Mouse (Mus musculus) neural tube, embryonic 15.5 days (tissue): ENCODE measurements around the gene Dusp2. TPM values are rescaled to one million over a fixed set of nuclear protein-coding genes. Genes with fewer than 3 reads are reported as not detected.
"Not testable (repeated sequence)": the region's sequence is repeated elsewhere in the genome, so short reads cannot be mapped to it uniquely, and the experiment has no call there.

Source experiments
- ATAC-seq: fragments of 200-750 bp; cut with Nextera tagmentation; 2 replicates; pipeline ENCODE4 v1.8.0; 2017; ENCODE audit warnings: mild to moderate bottlenecking, moderate TSS enrichment, moderate library complexity; ENCODE audit not compliant: low FRiP score
- H3K27ac ChIP-seq: fragments of 300-500 bp; sonication (generic); replicated peaks from 2 replicates; pipeline ENCODE4 v1.5.1; 2015; ENCODE audit warnings: mild to moderate bottlenecking, inconsistent platforms
- H3K27me3 ChIP-seq: fragments of 300-500 bp; sonication (generic); replicated peaks from 2 replicates; pipeline ENCODE4 v1.6.1; 2015; ENCODE audit warnings: inconsistent platforms
- H3K36me3 ChIP-seq: fragments of 300-500 bp; sonication (generic); 2 replicates; pipeline ENCODE4 v1.6.1; 2015; ENCODE audit warnings: inconsistent platforms
- H3K4me1 ChIP-seq: fragments of 300-500 bp; sonication (generic); 2 replicates; pipeline ENCODE4 v1.6.1; 2015; ENCODE audit warnings: inconsistent platforms
- H3K4me2 ChIP-seq: fragments of 300-500 bp; sonication (generic); 2 replicates; pipeline ENCODE4 v1.6.1; 2015; ENCODE audit warnings: inconsistent platforms, mild to moderate bottlenecking, moderate library complexity
- H3K4me3 ChIP-seq: fragments of 300-500 bp; sonication (generic); replicated peaks from 2 replicates; pipeline ENCODE4 v1.5.1; 2015; ENCODE audit warnings: mild to moderate bottlenecking, inconsistent platforms
- H3K9ac ChIP-seq: fragments of 300-500 bp; sonication (generic); replicated peaks from 2 replicates; pipeline ENCODE4 v1.6.1; 2015; ENCODE audit warnings: mild to moderate bottlenecking, inconsistent platforms
- H3K9me3 ChIP-seq: fragments of 300-500 bp; sonication (generic); replicated peaks from 2 replicates; pipeline ENCODE4 v1.6.1; 2016; ENCODE audit warnings: inconsistent platforms
- WGBS: fragments of 180-500 bp; shearing (Covaris S2); methylation state at CpG from one replicate; pipeline ENCODE4 v1.1.7; 2015; ENCODE audit warnings: mixed read lengths; 5-methylcytosine and 5-hydroxymethylcytosine counted together
- polyA plus RNA-seq: library from polyadenylated mRNA; unstranded; fragments of >200 nt; fragmentation: Nextera tagmentation; extraction: Ambion mirVana; gene quantifications from 2 replicates; pipeline ENCODE4 v1.2.1, GENCODE M21; 2015

Gene Dusp2
- 18.2 and 23.1 TPM in 2 replicates for polyA plus RNA-seq

DNA sequence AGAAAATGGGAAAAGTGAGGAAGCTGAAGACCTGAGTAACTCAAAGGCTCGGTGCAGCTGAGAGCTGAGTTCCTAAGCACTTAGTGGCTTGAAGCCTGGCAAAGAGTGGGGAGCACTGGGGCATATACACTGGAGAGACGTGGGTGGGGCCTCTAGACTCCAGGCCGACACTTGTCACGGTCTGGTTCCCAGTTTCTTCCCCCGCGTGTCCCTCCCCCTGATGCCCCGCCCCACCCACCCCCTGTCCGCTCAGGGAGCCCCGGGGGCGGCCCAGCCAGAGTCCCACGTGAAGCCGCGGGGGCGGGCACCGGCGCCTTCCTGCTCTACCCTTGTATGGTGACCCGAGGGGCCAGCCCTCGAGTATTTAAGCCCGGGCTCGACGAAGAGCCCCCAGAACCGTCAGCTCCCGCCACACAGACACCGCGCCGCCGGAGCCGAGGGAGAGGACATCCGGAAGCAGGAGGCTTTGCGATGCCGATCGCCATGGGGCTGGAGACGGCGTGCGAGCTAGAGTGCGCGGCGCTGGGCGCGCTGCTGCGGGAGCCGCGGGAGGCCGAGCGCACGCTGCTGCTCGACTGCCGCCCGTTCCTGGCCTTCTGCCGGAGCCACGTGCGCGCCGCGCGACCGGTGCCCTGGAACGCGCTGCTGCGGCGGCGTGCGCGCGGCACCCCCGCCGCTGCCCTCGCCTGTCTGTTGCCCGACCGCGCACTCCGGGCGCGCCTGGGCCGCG, at the start of gene Dusp2:
Gene Dusp2, plus strand, starts transcription at position 393 of the 730 bp plus-strand sequence.
- WGBS = under 1% methylated on average over 46 of the region's 76 CpGs
- peak; percentile 91 for ATAC-seq
- Histone ChIP-seq H3K27ac (peak within 1 kb of the TSS; percentile 33; the same call in 1 of the 2 replicates), H3K27me3 (peaks cover 39% of the 10 kb centered on the region), H3K9me3 (no peaks in the 10 kb centered on the region), H3K9ac (peak within 1 kb of the TSS; percentile 65), H3K4me2 (peak within 1 kb of the TSS; percentile 94), H3K4me3 (peak within 1 kb of the TSS; percentile 59), H3K4me1 (peaks cover 16% of the 10 kb centered on the region), H3K36me3 (no peaks in the 10 kb centered on the region)

DNA sequence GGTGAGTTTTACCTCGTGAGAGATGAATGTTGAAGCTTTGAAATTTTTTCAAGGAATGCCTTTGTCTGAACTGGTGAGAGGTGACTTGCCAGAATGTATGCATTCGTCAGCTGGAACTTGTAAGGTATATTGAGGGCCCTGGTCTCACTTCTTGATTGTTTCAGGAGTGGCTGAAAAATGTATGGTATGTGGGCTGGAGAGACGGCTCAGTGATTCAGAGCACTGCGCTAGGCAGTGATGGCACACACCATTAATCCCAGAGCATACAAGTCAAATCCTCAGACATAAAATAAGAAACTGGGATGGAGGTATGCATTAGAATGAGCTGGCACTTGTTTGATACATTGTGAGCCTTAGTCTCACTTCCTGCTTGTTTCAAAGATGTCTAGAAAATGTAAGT, 43.7 kb upstream of the Dusp2 start:
- 92% methylated on average over 4 of the region's 4 CpGs for whole genome bisulfite sequencing
- Histone ChIP-seq H3K4me3 (no peak overlapping the region), H3K27me3 (no peaks in the 10 kb centered on the region), H3K4me1 (no peaks in the 10 kb centered on the region), H3K9ac (no peak overlapping the region), H3K9me3 (no peaks in the 10 kb centered on the region), H3K4me2 (no peak overlapping the region), H3K27ac (no peak overlapping the region), H3K36me3 (peaks cover 71% of the 10 kb centered on the region)
- no peak for ATAC-seq

DNA sequence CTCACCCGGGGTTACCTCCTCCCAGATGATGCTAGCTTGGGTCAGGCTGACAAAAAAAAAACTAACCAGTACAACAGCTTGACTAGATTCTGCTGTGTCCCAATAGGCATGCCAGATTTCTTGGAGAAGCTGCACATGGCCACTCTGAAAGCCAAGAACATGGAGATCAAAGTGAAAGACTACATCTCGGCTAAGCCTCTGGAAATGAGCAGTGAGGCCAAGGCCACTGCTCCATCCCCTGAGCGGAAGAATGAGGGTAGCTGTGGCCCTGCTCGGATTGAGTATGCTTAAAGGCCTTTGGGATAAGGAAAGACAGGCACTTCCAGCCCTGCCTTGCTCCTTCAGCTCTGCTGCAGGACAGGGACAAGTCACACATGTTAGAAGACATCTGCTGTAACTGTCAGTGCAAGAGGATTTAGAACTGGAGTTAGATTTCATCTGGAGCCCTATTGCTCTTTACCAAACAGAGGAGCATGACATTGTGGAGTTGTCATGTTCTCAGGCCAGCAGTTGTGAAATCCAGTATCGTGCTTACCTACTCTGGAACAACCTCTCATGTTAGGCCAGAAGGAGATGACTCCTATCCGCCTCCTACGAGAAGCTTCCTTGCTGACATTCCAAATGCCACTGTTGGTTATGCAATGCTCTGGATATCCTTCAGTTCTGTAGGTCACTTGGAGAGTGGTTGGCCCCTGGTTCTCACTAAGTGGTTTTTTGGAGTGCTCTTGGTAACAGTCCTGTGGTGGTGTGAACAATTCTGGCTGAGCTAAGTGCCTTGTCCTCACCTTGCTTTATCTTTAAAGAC, 38.8 kb upstream of the Dusp2 start:
- no peak overlapping the region for H3K27ac ChIP-seq
- no peak for ATAC-seq
- no peak overlapping the region for H3K9ac ChIP-seq
- H3K36me3 ChIP-seq = peaks cover 81% of the 10 kb centered on the region
- no peaks in the 10 kb centered on the region for H3K4me1 ChIP-seq
- no peaks in the 10 kb centered on the region for H3K9me3 ChIP-seq
- 96% methylated on average over 7 of the region's 7 CpGs for WGBS
- no peak overlapping the region for H3K4me3 ChIP-seq
- H3K27me3 ChIP-seq = no peaks in the 10 kb centered on the region
- H3K4me2 ChIP-seq = no peak overlapping the region

DNA sequence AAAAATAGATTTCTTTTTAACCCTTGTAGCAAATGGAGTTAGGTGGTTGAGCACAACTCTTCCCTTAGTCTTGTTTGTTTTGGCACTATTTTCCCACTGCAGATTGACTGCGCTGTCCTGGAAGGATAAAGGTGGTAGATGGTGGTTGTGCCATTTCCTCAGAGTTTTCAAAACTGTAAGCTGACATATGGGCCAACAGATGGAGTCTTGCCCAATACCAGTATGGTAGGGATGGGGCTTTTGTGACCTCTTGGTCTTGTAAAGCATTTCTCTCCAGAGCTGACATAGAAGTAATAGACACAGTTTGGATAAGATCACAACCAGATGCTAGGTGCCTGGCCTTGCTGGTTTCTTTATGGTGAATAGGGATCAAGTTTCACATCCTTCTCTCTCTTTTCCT, 37.9 kb upstream of the Dusp2 start:
- H3K9ac ChIP-seq = no peak overlapping the region
- no peaks in the 10 kb centered on the region for H3K9me3 ChIP-seq
- no peak overlapping the region for H3K27ac ChIP-seq
- no peaks in the 10 kb centered on the region for H3K4me1 ChIP-seq
- no peak overlapping the region for H3K4me3 ChIP-seq
- H3K27me3 ChIP-seq = no peaks in the 10 kb centered on the region
- peaks cover 77% of the 10 kb centered on the region for H3K36me3 ChIP-seq
- WGBS = 100% methylated on average over 1 of the region's 1 CpGs
- no peak overlapping the region for H3K4me2 ChIP-seq
- no peak for ATAC-seq

DNA sequence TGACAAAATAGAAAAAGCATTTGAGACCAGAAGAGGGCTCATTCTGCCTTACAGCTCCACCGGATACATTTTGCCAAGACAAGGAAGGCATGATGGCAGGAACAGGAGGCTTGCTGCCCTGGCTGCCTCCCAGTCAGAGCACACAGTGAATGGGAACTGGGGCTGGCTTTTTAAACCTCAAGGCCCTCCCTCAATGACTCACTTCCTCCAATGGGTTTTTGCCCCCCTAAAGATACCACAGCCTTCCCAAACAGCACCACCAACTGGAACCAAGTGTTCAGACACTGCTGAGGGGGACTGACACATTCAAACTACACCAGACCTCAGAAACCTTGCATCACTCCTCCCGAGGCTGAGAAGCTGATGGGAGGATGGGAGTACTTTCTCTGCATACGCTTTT, 35.3 kb upstream of the Dusp2 start:
- WGBS = 87% methylated on average over 3 of the region's 3 CpGs
- Histone ChIP-seq H3K9ac (no peak overlapping the region), H3K4me3 (no peak overlapping the region), H3K4me2 (no peak overlapping the region), H3K4me1 (no peaks in the 10 kb centered on the region), H3K36me3 (peaks cover 56% of the 10 kb centered on the region), H3K9me3 (no peaks in the 10 kb centered on the region), H3K27me3 (no peaks in the 10 kb centered on the region), H3K27ac (no peak overlapping the region)
- no peak for ATAC-seq

DNA sequence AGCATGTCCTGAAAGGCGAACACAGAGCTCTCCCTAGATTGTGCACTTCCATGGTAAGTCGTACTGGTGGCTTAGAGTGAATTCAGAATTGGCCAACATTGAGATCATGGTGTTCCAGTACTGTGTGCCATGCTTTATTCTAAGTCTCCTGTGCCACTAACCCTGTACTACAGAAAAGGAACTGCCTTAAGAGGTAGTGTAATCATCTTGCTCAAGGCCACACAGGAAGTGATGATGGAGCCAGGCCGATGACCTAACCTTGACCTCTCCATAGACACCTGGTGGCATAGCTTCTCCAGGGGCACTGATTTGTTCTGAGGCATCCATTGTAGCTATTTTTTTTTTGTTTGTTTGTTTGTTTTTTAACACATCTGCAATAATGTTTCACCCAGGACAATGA, 34.1 kb upstream of the Dusp2 start:
- H3K27me3 ChIP-seq = no peaks in the 10 kb centered on the region
- H3K9me3 ChIP-seq = no peaks in the 10 kb centered on the region
- no peaks in the 10 kb centered on the region for H3K4me1 ChIP-seq
- no peak overlapping the region for H3K9ac ChIP-seq
- peaks cover 44% of the 10 kb centered on the region for H3K36me3 ChIP-seq
- WGBS = 96% methylated on average over 3 of the region's 3 CpGs
- no peak overlapping the region for H3K4me3 ChIP-seq
- no peak overlapping the region for H3K4me2 ChIP-seq
- no peak overlapping the region for H3K27ac ChIP-seq
- no peak for ATAC-seq

DNA sequence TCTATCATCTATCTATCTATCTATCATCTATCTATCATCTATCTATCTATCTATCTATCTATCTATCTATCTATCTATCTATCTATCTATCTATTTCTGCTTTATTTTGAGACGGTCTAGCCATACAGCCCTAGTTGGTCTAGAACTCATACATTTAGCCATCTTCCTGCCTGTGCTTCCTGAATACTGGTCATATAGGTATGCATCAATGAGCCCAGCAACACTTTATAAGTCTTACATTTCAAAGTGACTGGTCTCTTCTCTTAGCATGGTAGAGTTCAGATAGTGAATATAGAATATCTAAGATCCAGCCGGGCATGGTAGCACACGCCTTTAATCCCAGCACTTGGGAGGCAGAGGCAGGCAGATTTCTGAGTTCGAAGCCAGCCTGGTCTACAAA, 31.8 kb upstream of the Dusp2 start:
- H3K9ac ChIP-seq, H3K4me3 ChIP-seq, H3K27me3 ChIP-seq, H3K4me1 ChIP-seq, H3K4me2 ChIP-seq, H3K9me3 ChIP-seq, H3K27ac ChIP-seq, ATAC-seq: not testable (repeated sequence)
- peaks cover 21% of the 10 kb centered on the region for H3K36me3 ChIP-seq
- 98% methylated on average over 4 of the region's 4 CpGs for WGBS

DNA sequence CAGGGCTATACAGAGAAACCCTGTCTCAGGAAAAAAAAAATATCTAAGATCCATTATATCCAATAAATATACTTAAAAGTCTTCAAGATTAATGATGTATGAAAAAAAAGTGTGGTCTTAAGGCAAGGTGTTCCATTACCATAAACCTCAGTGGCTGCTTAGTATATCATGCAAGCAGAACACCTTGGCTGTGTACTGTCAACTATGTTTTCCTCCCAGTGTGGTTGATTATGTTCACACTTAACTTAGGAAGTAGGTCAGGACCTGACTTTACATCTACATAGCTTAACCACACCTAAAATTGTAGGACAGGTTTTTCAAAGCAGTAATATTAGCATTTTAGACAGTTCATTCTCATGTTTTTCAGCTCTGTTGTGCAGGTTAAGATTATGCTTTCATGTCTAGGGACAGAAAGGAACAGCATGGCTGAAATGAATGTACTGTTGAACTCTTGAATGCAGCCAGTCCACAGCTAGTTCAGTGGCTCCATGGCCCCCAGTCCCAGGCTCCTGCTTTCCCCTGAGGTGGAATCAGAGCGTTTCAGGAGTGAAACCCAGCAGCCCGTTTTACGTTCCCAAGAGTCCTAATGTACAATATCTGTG, 31.2 kb upstream of the Dusp2 start:
- no peaks in the 10 kb centered on the region for H3K4me1 ChIP-seq
- H3K4me2 ChIP-seq = no peak overlapping the region
- H3K4me3 ChIP-seq = no peak overlapping the region
- no peaks in the 10 kb centered on the region for H3K27me3 ChIP-seq
- no peak for ATAC-seq
- no peak overlapping the region for H3K9ac ChIP-seq
- WGBS = 87% methylated on average over 3 of the region's 3 CpGs
- H3K27ac ChIP-seq = no peak overlapping the region
- H3K36me3 ChIP-seq = peaks cover 16% of the 10 kb centered on the region
- H3K9me3 ChIP-seq = no peaks in the 10 kb centered on the region

DNA sequence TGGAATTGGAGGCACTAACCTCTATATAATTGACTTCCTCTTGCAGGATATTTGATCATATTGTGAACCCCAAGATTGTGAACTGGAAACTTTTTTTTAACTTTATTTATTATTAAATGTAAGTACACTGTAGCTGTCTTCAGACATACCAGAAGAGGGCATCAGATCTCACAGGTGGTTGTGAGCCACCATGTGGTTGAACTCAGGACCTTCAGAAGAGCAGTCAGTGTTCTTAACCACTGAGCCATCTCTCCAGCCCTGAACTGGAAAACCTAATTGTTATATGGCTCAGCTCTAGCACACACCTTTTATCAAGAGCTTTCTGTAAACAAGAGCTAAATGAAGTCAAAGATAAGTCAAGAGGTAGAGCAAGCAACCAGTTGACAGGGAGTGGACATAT, 29.8 kb upstream of the Dusp2 start:
- no peak overlapping the region for H3K4me2 ChIP-seq
- no peak overlapping the region for H3K4me3 ChIP-seq
- no peaks in the 10 kb centered on the region for H3K27me3 ChIP-seq
- H3K27ac ChIP-seq = no peak overlapping the region
- no peaks in the 10 kb centered on the region for H3K9me3 ChIP-seq
- H3K9ac ChIP-seq = no peak overlapping the region
- 0 out of 2 replicates have a peak, but pooled peaks cover 4% of the 10 kb centered on the region for H3K36me3 ChIP-seq
- H3K4me1 ChIP-seq = no peaks in the 10 kb centered on the region
- no peak for ATAC-seq

DNA sequence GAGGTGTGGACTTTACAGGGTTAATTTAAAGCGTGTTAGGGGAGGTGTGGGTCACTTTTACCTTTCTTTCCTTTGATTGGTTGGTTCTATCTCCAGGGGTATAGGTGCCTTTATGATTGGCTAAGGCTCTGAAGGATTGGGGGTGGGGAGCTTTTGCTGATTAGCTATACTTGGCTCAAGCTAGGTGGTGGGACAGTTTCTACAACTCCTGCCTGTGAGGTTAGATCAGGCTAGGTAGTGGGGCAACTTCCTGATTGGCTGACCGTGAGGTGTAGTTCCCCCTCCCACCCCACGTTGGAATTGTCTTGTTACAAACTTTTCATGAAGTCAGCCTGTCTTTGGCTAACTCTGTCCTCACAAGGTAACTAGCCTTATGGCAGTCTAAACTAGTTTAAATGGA, 28.8 kb upstream of the Dusp2 start:
- WGBS = 46% methylated on average over 3 of the region's 3 CpGs

DNA sequence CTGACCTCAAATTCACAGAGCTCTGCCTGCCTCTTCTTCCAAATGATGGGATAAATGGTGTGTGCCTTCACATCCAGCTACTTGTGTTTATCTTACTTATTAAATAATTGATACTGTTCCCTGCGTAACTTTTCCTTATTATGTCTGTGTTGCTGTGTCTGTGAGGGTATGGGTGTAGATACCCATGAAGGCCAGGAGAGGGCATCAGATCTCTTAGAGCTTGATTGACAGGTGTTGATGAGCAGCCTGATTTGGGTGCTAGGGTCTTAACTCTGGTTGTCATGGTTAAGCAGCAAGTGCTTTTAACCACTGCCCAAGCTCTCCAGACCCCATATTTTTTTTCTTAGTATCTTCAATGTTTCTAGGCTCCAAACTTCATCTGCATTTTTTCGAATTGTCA, 27.3 kb upstream of the Dusp2 start:
- Histone ChIP-seq H3K27ac (no peak overlapping the region), H3K4me2 (no peak overlapping the region), H3K9me3 (no peaks in the 10 kb centered on the region), H3K4me3 (no peak overlapping the region), H3K9ac (no peak overlapping the region), H3K27me3 (no peaks in the 10 kb centered on the region), H3K36me3 (no peaks in the 10 kb centered on the region), H3K4me1 (no peaks in the 10 kb centered on the region)
- WGBS = 93% methylated on average over 2 of the region's 2 CpGs
- ATAC-seq = no peak

More for the DNA sequence above, 28.8 kb upstream of the Dusp2 start:
- H3K9me3 ChIP-seq = no peaks in the 10 kb centered on the region
- no peak overlapping the region for H3K9ac ChIP-seq
- ATAC-seq = no peak
- H3K4me2 ChIP-seq = no peak overlapping the region
- no peak overlapping the region for H3K4me3 ChIP-seq
- H3K27me3 ChIP-seq = no peaks in the 10 kb centered on the region
- H3K4me1 ChIP-seq = no peaks in the 10 kb centered on the region
- no peak overlapping the region for H3K27ac ChIP-seq
- H3K36me3 ChIP-seq = no peaks in the 10 kb centered on the region

DNA sequence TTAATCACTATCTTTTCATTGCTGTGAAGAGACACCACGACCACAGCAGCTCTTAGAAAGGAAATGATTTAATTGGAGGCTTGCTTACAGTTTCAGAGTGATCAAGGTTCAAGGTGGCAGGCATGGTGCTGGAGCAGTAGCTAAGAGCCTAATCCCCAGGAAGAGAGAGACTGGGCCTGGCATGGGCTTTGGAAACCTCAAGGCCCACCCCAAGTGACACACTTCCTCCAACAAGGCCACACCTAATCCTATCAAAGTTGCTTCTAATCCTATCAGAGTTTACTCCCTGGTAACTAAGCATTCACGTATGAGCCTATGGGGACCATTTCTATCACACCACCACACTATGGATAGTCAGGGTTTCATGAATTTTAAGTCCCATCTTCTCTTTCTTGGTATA, 25.7 kb upstream of the Dusp2 start:
- no peak overlapping the region for H3K27ac ChIP-seq
- 59% methylated on average over 2 of the region's 2 CpGs for WGBS
- no peaks in the 10 kb centered on the region for H3K36me3 ChIP-seq
- no peak overlapping the region for H3K4me3 ChIP-seq
- H3K4me2 ChIP-seq = no peak overlapping the region
- H3K27me3 ChIP-seq = no peaks in the 10 kb centered on the region
- no peaks in the 10 kb centered on the region for H3K9me3 ChIP-seq
- no peaks in the 10 kb centered on the region for H3K4me1 ChIP-seq
- no peak for ATAC-seq
- no peak overlapping the region for H3K9ac ChIP-seq
